Mouse (Mus musculus): ENCODE measurements around the gene Cpm.

The Cpm gene

GRCm38 (mm10) chr10:117687577-117687976, 58.3 kb downstream of the Cpm start:
- no peak for DNase-seq (ENCODE audit: low read depth, low spot score)

- DNase-seq (ENCODE audit: low read depth, low spot score) = no peak
These were observed 59.2 kb downstream of the Cpm start for GRCm38 (mm10) chr10:117688204-117689151.

- no peak for DNase-seq (ENCODE audit: low read depth, low spot score)
These were observed 60.2 kb downstream of the Cpm start for GRCm38 (mm10) chr10:117689297-117690100.

GRCm38 (mm10) chr10:117690101-117690352, 60.7 kb downstream of the Cpm start:
- no peak for DNase-seq (ENCODE audit: low read depth, low spot score)

- no peak for DNase-seq (ENCODE audit: low read depth, low spot score)
These were observed 61.5 kb downstream of the Cpm start for GRCm38 (mm10) chr10:117690770-117691296.

GRCm38 (mm10) chr10:117691389-117691968, 62.2 kb downstream of the Cpm start:
- no peak for DNase-seq (ENCODE audit: low read depth, low spot score)

- no peak for DNase-seq (ENCODE audit: low read depth, low spot score)
These were observed 62.9 kb downstream of the Cpm start for GRCm38 (mm10) chr10:117692173-117692572.

- no peak for DNase-seq (ENCODE audit: low read depth, low spot score)
These were observed 63.7 kb downstream of the Cpm start for GRCm38 (mm10) chr10:117692953-117693352.

GRCm38 (mm10) chr10:117694255-117694953, 65.1 kb downstream of the Cpm start:
- no peak for DNase-seq (ENCODE audit: low read depth, low spot score)

GRCm38 (mm10) chr10:117695027-117695426, 65.7 kb downstream of the Cpm start:
- DNase-seq (ENCODE audit: low read depth, low spot score) = no peak

- DNase-seq (ENCODE audit: low read depth, low spot score) = no peak
These were observed 66.3 kb downstream of the Cpm start for GRCm38 (mm10) chr10:117695605-117696004.

- no peak for DNase-seq (ENCODE audit: low read depth, low spot score)
These were observed 66.9 kb downstream of the Cpm start for GRCm38 (mm10) chr10:117696021-117696826.

- no peak for DNase-seq (ENCODE audit: low read depth, low spot score)
These were observed 67.7 kb downstream of the Cpm start for GRCm38 (mm10) chr10:117696827-117697560.

GRCm38 (mm10) chr10:117697561-117698115, 68.3 kb downstream of the Cpm start:
- peak; percentile 29 for DNase-seq (ENCODE audit: low read depth, low spot score)

GRCm38 (mm10) chr10:117698313-117699138, 69.2 kb downstream of the Cpm start:
- no peak for DNase-seq (ENCODE audit: low read depth, low spot score)

GRCm38 (mm10) chr10:117699914-117700313, 70.6 kb downstream of the Cpm start:
- DNase-seq (ENCODE audit: low read depth, low spot score) = no peak

GRCm38 (mm10) chr10:117700450-117700849, 71.2 kb downstream of the Cpm start:
- no peak for DNase-seq (ENCODE audit: low read depth, low spot score)

- DNase-seq (ENCODE audit: low read depth, low spot score) = no peak
These were observed 71.9 kb downstream of the Cpm start for GRCm38 (mm10) chr10:117701034-117701829.

Measured in c-Kit-negative CD71-positive TER-119-positive erythroid progenitor cells, embryonic 14.5 days (primary cell).